Mouse (Mus musculus): ENCODE data around the gene Pkig.

Pkig gene

GRCm38 (mm10) chr2:163749647-163750611, 91.7 kb downstream of the Pkig start, which contains the start of gene Ada:
Ada (minus strand) TSS chr2:163750239.
- CTCF ChIA-PET = interaction anchor here in 3 of 4 experiments (0.8 to 1.8 kb wide), 5 partner anchors 38 to 151 kb away, joined by 3 to 9 read pairs (median 4); no protein-coding TSS in a partner anchor
- POLR2A ChIA-PET = interaction anchor here in 2 of 4 experiments (0.8 to 2.7 kb wide), 4 partner anchors 11 to 61 kb away, joined by 3 to 8 read pairs (median 3); no protein-coding TSS in a partner anchor

DNA sequence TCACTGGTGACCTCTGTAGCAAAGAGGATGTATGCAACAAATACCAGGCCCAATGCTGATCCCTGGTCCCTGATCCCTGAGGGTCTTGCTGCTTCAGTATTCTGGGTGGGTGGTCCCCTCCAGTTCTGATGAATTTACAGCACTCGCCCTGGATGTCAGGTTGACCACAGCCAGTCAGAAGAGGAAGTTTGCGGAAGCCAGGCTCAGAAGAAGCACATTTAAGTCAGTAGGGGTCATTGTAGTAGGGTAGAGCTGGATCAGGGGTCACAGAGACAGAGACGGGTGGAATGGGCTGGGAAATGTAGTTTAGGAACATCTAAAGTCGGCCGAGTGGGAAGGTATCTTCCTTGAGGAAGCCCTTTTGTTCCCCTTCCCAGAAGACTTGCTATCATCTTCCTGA, 96.0 kb downstream of the Pkig start:
- ChIA-PET CTCF (no interaction called here), POLR2A (no interaction called here)

DNA sequence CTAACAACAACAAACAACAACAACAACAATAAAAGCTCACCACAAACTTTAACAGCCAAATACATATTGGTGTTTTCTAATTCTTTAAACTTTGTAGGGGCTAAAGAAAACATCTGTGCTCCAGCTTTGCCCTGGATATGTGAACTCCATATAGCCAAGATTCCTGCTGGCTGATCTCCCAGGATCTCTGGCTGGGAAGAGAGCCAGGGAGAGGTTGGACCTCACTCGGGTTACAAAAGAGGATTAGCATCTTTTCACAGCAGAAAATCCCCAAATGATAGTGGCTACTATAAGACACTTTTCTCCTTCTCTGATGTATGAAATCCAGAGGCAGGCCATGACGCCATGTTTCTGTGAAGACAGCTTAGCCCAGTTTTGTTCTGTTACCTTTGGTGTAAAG, 98.5 kb downstream of the Pkig start:
- CTCF ChIA-PET = interaction anchor here in 1 of 4 experiments (1.2 kb wide), 1 partner anchor 165 kb away, joined by 3 read pairs; no protein-coding TSS in a partner anchor
- POLR2A ChIA-PET = interaction anchor here in 3 of 4 experiments (0.5 to 1.4 kb wide), 3 partner anchors 14 to 206 kb away, joined by 3 read pairs; no protein-coding TSS in a partner anchor

DNA sequence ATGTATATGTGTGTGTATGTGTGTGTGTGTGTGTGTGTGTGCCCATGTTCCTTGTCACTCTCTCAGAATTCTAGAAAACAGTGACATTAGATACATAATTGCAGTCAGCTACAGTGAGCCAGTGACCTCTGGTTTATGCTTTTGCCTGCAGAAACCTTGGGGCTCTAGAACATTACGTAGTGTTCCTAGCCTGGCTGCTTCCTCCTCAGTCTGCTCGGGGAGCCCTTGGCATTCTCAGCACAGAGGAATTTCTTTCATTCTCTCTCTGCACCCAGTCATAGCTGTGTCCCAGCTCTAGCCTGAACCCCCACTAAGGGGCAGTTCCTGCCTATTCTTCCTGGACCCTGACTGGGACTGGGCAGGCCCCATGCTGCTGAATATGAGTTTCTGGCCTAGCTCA, 100.0 kb downstream of the Pkig start:
- POLR2A ChIA-PET = interaction anchor here in 2 of 4 experiments (0.6 kb wide), 2 partner anchors 12 to 174 kb away, joined by 4 to 6 read pairs; no protein-coding TSS in a partner anchor
- CTCF ChIA-PET = no interaction called here

GRCm38 (mm10) chr2:163760589-163760988, 102.4 kb downstream of the Pkig start:
- ChIA-PET CTCF (no interaction called here), POLR2A (interaction anchor here in 1 of 4 experiments (0.5 kb wide), 1 partner anchor 25 kb away, joined by 4 read pairs; no protein-coding TSS in a partner anchor)

GRCm38 (mm10) chr2:163761402-163761801, 103.2 kb downstream of the Pkig start:
- CTCF ChIA-PET = interaction anchor here in 1 of 4 experiments (0.7 kb wide), 1 partner anchor 26 kb away, joined by 3 read pairs; no protein-coding TSS in a partner anchor
- POLR2A ChIA-PET = no interaction called here

DNA sequence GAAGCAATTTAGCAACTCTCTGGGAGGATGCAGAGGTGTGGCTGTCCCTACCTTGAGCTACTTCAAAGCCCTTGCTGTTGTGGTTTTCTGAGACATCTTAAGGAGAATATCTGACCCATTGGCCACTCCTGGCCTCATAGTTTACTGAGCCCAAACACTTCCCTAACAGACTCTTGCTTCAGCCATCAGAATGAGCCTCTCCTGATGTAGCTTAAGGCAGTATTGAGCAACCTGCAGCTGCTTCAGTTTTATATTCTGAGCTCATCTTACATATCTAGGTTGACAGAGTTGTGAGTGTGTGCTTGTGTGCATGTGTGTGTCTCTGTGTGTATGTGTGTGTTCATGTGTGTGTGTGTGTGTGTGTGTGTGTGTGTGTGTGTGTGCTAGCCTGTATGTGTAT, 108.1 kb downstream of the Pkig start:
- POLR2A ChIA-PET = no interaction called here
- CTCF ChIA-PET = interaction anchor here in 2 of 4 experiments (0.6 to 0.7 kb wide), 2 partner anchors 48 to 172 kb away, joined by 3 read pairs; no protein-coding TSS in a partner anchor

GRCm38 (mm10) chr2:163766890-163767289, 108.7 kb downstream of the Pkig start:
- CTCF ChIA-PET = interaction anchor here in 1 of 4 experiments (1.2 kb wide), 1 partner anchor 21 kb away, joined by 5 read pairs; no protein-coding TSS in a partner anchor

DNA sequence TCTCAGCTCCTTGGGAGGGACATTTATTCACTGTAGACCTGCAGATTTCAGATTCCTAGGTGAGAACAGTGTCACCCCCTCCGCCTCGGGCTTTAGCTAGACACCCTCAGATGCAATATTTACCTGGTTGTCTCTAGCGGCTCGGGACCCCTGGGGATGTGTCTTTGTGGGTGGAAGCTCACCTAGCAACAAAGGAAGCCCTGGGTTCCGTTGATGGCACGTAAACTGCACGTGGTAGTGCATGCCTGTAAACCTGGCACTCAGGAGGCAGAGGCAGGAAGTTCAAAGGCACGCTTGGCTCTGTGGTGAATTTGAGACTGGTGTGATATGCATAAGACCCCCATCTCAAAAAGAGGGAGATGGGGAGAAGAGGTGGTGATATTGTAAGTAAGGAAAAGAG, 112.5 kb downstream of the Pkig start:
- ChIA-PET POLR2A (interaction anchor here in 2 of 4 experiments (0.9 to 1.3 kb wide), 2 partner anchors 8 to 14 kb away, joined by 3 read pairs; no protein-coding TSS in a partner anchor), CTCF (no interaction called here)

More at GRCm38 (mm10) chr2:163766890-163767289, 108.7 kb downstream of the Pkig start:
- POLR2A ChIA-PET = no interaction called here
